Mouse (Mus musculus): ENCODE measurements around the gene Hexb. TPM values are rescaled to one million over a fixed set of nuclear protein-coding genes. Genes with fewer than 3 reads are reported as not detected.
A peak's percentile ranks its signal among the peaks of the same experiment; 100 is the strongest.

The Hexb gene
- polyA plus RNA-seq, 1 experiment from 2014 or later: 46.5 TPM

DNA sequence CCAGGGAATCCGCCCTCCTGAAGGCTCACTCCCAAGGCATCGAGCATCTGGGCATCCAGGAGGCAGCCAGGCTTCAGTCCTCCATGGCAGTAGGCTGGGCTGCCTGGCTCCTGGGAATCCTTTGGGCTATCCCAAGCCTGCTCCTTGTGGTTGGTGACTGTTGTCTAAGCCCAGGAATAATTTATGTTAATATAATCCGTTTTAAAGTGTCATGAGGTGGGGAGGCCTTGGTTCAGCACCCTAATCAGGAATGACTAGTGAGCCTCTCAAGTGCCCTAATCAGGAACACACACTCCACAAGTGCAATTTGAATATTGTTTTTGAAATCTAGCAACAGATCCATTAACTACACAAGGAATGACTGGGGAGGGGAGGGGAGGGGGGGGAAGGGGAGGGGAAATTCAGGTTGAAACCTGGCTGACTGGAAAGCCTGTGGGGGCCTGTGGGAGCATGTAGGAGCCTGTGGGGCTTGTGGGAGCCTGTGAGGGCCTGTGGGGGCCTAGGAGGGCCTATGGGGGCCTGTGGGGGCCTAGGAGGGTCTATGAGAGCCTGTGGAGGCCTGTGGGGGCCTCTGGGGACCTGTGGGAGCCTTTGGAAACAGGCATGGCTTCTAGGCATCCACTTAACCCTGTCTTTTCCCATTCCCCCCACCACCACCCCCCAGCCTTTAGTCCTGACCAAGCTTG lies 16.6 kb upstream of the Hexb start:
- Histone ChIP-seq H3K36me3 (ENCODE audit: control insufficient read depth, insufficient read depth) (no peaks in the 10 kb centered on the region), H3K4me3 (ENCODE audit: low read length) (no peak overlapping the region), H3K4me1 (ENCODE audit: control insufficient read depth, insufficient read depth, low read length) (no peaks in the 10 kb centered on the region), H3K27ac (ENCODE audit: low read length) (no peak overlapping the region), H3K27me3 (ENCODE audit: control insufficient read depth, insufficient read depth, low read length) (no peaks in the 10 kb centered on the region), H3K9ac (ENCODE audit: low read length) (no peak overlapping the region), H3K4me2 (ENCODE audit: low read depth, low read length) (no peak overlapping the region), H3K9me3 (replicated peaks; ENCODE audit: control insufficient read depth, low read length) (no peaks in the 10 kb centered on the region)
- WGBS: 66% methylated on average over 3 of the region's 3 CpGs
- ATAC-seq (replicated peaks; ENCODE audit: extremely low read depth, insufficient read depth, low FRiP score): no peak

DNA sequence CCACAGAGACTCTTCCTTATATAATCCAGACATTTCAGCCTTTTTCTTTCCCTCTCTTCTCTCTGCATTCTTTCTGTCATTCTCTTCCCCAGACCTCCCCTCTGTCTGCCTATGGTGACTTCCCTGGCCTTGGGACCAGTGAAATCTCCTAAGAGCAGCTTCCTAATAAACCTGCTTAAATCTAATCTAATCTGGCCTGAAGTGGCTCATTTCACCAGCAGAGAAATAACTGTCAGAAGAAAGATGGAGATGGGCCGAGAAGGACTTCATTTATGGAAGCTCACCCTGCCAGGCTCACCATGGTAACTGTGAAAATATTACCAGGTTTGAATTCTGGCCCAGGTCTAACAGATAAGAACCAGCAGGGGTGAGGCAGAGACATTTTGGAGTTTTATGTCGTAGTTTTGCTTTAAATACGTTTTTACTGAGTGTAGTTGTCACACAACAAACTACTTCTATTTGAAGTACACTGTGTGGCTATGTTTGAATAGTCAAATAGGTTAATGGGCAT lies 10.4 kb upstream of the Hexb start:
- H3K27me3 ChIP-seq (ENCODE audit: control insufficient read depth, insufficient read depth, low read length): no peaks in the 10 kb centered on the region
- H3K4me2 ChIP-seq (ENCODE audit: low read depth, low read length): no peak overlapping the region
- ATAC-seq (replicated peaks; ENCODE audit: extremely low read depth, insufficient read depth, low FRiP score): no peak
- WGBS: 37% methylated on average over 3 of the region's 3 CpGs
- H3K9me3 ChIP-seq (replicated peaks; ENCODE audit: control insufficient read depth, low read length): no peaks in the 10 kb centered on the region
- H3K4me1 ChIP-seq (ENCODE audit: control insufficient read depth, insufficient read depth, low read length): peaks cover 15% of the 10 kb centered on the region; the same call in 1 of the 2 replicates
- H3K36me3 ChIP-seq (ENCODE audit: control insufficient read depth, insufficient read depth): no peaks in the 10 kb centered on the region
- no peak overlapping the region for H3K4me3 ChIP-seq (ENCODE audit: low read length)
- H3K27ac ChIP-seq (ENCODE audit: low read length): peak overlapping the region; percentile 43; the same call in 1 of the 2 replicates
- no peak overlapping the region for H3K9ac ChIP-seq (ENCODE audit: low read length)

DNA sequence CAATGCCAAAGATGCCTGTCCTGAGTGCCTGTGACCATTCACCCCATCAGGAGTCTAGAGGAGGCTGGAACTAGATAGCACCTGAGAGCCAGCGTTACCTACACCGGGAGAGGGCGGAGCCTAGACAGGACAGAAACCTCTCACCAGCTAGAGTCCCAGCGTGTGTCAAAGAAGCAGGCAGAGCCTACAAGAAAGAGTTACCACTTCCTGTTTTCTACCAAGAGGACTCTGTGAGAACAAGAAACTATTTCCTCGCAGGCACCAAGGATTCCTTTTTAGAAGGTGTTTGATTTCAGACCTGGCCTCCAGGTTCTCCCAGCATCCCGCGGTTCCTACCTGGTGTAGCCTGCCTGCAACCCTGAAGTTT lies 9.9 kb upstream of the Hexb start:
- no peak for ATAC-seq (replicated peaks; ENCODE audit: extremely low read depth, insufficient read depth, low FRiP score)
- 51% methylated on average over 7 of the region's 7 CpGs for WGBS
- H3K27me3 ChIP-seq (ENCODE audit: control insufficient read depth, insufficient read depth, low read length): no peaks in the 10 kb centered on the region
- no peak overlapping the region for H3K4me3 ChIP-seq (ENCODE audit: low read length)
- H3K36me3 ChIP-seq (ENCODE audit: control insufficient read depth, insufficient read depth): no peaks in the 10 kb centered on the region
- H3K9me3 ChIP-seq (replicated peaks; ENCODE audit: control insufficient read depth, low read length): no peaks in the 10 kb centered on the region
- H3K4me1 ChIP-seq (ENCODE audit: control insufficient read depth, insufficient read depth, low read length): peaks cover 15% of the 10 kb centered on the region; the same call in 1 of the 2 replicates
- peak overlapping the region; percentile 43; the same call in 1 of the 2 replicates for H3K27ac ChIP-seq (ENCODE audit: low read length)
- no peak overlapping the region for H3K4me2 ChIP-seq (ENCODE audit: low read depth, low read length)
- no peak overlapping the region for H3K9ac ChIP-seq (ENCODE audit: low read length)

DNA sequence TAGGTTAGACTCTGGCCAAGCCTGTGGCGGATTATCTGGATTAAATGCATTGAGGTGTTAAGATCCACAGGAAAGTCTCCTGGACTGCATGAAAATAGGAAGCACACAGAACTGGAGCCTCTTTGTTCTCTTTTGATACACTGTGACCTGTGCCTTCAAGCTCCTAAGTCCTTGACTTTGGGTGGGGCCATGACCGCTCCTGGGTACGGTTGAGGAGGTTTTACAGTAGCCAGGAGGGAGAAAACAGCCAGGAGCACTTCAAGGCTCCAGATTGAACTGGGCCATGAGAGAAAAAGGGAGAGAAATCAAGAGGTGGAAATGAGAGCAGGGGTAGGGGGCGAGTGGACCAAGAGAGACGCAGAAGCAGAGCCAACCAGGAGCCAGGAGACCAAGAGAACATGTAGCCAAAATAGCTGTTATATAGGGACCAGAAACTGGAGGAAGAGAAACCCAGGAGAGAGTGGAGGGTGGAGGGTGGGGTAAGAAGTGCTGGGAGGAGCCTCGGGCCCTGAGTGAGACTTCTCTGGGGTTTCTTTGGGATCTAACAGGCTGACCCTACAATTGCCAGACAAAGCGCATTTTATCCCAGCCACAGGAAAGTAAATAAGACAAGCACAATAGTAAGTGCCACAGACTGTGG lies 9.4 kb upstream of the Hexb start:
- Histone ChIP-seq H3K4me2 (ENCODE audit: low read depth, low read length) (no peak overlapping the region), H3K27ac (ENCODE audit: low read length) (no peak overlapping the region), H3K9me3 (replicated peaks; ENCODE audit: control insufficient read depth, low read length) (no peaks in the 10 kb centered on the region), H3K27me3 (ENCODE audit: control insufficient read depth, insufficient read depth, low read length) (no peaks in the 10 kb centered on the region), H3K36me3 (ENCODE audit: control insufficient read depth, insufficient read depth) (no peaks in the 10 kb centered on the region), H3K9ac (ENCODE audit: low read length) (no peak overlapping the region), H3K4me1 (ENCODE audit: control insufficient read depth, insufficient read depth, low read length) (peaks cover 15% of the 10 kb centered on the region; the same call in 1 of the 2 replicates), H3K4me3 (ENCODE audit: low read length) (no peak overlapping the region)
- no peak for ATAC-seq (replicated peaks; ENCODE audit: extremely low read depth, insufficient read depth, low FRiP score)
- WGBS: 72% methylated on average over 7 of the region's 7 CpGs

DNA sequence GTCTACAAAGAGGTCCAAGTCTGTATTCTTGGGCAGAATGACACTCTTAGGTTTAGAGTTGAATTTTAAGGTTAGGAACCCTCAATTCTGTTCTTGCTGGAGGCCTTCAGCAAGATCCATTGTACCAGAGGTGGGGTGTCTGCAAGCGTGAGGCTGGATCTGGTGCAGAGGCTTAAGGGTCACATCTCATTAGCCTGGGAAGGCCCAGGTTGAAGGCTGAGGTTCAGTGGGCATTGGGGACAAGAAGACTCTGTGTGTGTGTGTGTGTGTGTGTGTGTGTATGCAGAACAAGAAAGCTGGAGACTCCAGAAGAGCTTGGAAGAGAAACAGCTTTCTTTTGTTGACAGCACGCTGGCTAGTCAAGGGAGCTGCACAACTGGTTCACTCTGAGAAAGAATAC lies 7.9 kb upstream of the Hexb start:
- no peak for ATAC-seq (replicated peaks; ENCODE audit: extremely low read depth, insufficient read depth, low FRiP score)
- WGBS: 87% methylated on average over 2 of the region's 2 CpGs
- H3K4me2 ChIP-seq (ENCODE audit: low read depth, low read length): no peak overlapping the region

DNA sequence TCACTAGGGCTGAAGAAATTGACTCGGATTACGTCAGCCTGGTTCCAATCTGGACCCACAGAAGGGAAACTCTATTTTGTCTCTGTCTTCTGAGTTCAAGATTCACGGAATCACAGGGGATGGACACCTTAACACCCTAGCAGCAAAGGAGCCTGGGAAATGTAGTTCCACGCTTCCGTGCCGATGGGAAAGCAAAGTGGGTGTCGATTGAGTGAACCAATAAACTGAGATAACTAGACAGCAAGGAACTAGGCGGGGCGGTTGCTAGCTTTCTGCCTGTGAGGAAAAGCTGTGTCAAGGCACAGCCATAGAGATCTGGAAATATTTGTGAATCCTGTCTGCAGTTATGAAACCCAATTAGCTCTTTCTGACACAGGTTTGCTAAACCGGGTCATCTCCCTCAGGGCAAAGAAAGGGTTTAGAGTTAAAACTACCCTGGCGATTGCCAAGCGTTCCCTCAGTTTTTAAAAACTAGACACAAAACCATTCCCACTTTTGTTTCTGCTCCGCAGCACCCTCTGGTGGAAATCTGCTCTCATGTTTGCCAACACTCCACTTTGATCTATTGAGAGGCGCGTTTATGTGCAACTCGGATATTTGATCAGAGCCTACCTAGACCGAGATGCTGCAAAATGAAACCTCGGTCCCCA lies 7.0 kb upstream of the Hexb start:
- H3K27ac ChIP-seq (ENCODE audit: low read length): peak overlapping the region; percentile 83
- WGBS: 6% methylated on average over 18 of the region's 18 CpGs
- no peaks in the 10 kb centered on the region for H3K9me3 ChIP-seq (replicated peaks; ENCODE audit: control insufficient read depth, low read length)
- ATAC-seq (replicated peaks; ENCODE audit: extremely low read depth, insufficient read depth, low FRiP score): peak; percentile 60
- peak overlapping the region; percentile 74 for H3K9ac ChIP-seq (ENCODE audit: low read length)
- no peaks in the 10 kb centered on the region for H3K27me3 ChIP-seq (ENCODE audit: control insufficient read depth, insufficient read depth, low read length)
- peak overlapping the region; percentile 84 for H3K4me2 ChIP-seq (ENCODE audit: low read depth, low read length)
- peak overlapping the region; percentile 60 for H3K4me3 ChIP-seq (ENCODE audit: low read length)
- H3K4me1 ChIP-seq (ENCODE audit: control insufficient read depth, insufficient read depth, low read length): peaks cover 15% of the 10 kb centered on the region; the same call in 1 of the 2 replicates
- no peaks in the 10 kb centered on the region for H3K36me3 ChIP-seq (ENCODE audit: control insufficient read depth, insufficient read depth)

More for the DNA sequence above, 7.9 kb upstream of the Hexb start:
- no peak overlapping the region for H3K27ac ChIP-seq (ENCODE audit: low read length)
- H3K36me3 ChIP-seq (ENCODE audit: control insufficient read depth, insufficient read depth): no peaks in the 10 kb centered on the region
- no peaks in the 10 kb centered on the region for H3K27me3 ChIP-seq (ENCODE audit: control insufficient read depth, insufficient read depth, low read length)
- peaks cover 15% of the 10 kb centered on the region; the same call in 1 of the 2 replicates for H3K4me1 ChIP-seq (ENCODE audit: control insufficient read depth, insufficient read depth, low read length)
- H3K4me3 ChIP-seq (ENCODE audit: low read length): no peak overlapping the region
- no peaks in the 10 kb centered on the region for H3K9me3 ChIP-seq (replicated peaks; ENCODE audit: control insufficient read depth, low read length)
- no peak overlapping the region for H3K9ac ChIP-seq (ENCODE audit: low read length)

DNA sequence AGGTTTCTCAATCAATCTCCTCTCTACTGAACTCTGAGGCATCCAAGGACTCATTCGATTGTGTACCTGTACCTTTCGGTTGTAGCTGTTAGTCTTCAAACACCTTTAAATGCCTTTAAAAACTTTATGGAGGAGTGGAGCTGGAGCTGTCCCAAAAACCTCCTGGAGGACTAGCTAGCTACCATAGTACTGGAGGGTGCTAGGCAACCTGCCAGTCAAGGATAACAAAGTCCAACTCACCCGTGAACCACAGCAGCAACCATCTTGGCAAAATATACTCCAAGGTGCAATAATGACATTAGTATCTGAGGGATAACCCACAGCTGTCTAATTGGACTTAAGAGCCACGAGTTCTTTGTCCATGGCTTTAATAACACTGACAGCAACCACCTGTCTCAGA lies 3.7 kb upstream of the Hexb start:
- no peaks in the 10 kb centered on the region for H3K9me3 ChIP-seq (replicated peaks; ENCODE audit: control insufficient read depth, low read length)
- H3K4me2 ChIP-seq (ENCODE audit: low read depth, low read length): no peak overlapping the region
- H3K9ac ChIP-seq (ENCODE audit: low read length): no peak overlapping the region
- H3K36me3 ChIP-seq (ENCODE audit: control insufficient read depth, insufficient read depth): no peaks in the 10 kb centered on the region
- WGBS: 65% methylated on average over 4 of the region's 4 CpGs
- peaks cover 9% of the 10 kb centered on the region; the same call in 1 of the 2 replicates for H3K4me1 ChIP-seq (ENCODE audit: control insufficient read depth, insufficient read depth, low read length)
- no peak overlapping the region for H3K4me3 ChIP-seq (ENCODE audit: low read length)
- no peak for ATAC-seq (replicated peaks; ENCODE audit: extremely low read depth, insufficient read depth, low FRiP score)
- no peak overlapping the region for H3K27ac ChIP-seq (ENCODE audit: low read length)
- H3K27me3 ChIP-seq (ENCODE audit: control insufficient read depth, insufficient read depth, low read length): no peaks in the 10 kb centered on the region

DNA sequence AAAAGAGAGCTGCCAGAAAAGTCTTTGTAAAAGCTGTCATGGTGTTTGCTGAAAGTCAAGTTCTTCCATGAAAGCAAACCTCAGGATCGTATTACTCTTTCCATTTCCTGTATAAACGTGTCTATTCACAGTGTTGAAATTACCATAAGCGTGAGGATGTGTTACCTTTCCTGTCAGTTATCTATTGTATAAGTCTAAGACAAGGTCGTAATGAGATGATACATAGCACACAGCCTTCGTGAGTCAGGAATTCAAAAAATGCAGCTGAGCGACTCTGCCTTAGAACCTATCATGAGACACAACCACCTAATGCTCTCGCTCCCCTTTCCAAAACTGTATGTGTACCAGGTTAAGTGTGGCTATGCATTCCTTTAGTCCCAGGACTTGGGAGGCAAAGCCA lies 2.9 kb upstream of the Hexb start:
- no peak overlapping the region for H3K9ac ChIP-seq (ENCODE audit: low read length)
- no peak overlapping the region for H3K4me3 ChIP-seq (ENCODE audit: low read length)
- H3K4me1 ChIP-seq (ENCODE audit: control insufficient read depth, insufficient read depth, low read length): peaks cover 9% of the 10 kb centered on the region; the same call in 1 of the 2 replicates
- WGBS: 35% methylated on average over 7 of the region's 7 CpGs
- no peak overlapping the region for H3K27ac ChIP-seq (ENCODE audit: low read length)
- H3K27me3 ChIP-seq (ENCODE audit: control insufficient read depth, insufficient read depth, low read length): no peaks in the 10 kb centered on the region
- H3K9me3 ChIP-seq (replicated peaks; ENCODE audit: control insufficient read depth, low read length): no peaks in the 10 kb centered on the region
- H3K36me3 ChIP-seq (ENCODE audit: control insufficient read depth, insufficient read depth): no peaks in the 10 kb centered on the region
- no peak for ATAC-seq (replicated peaks; ENCODE audit: extremely low read depth, insufficient read depth, low FRiP score)
- no peak overlapping the region for H3K4me2 ChIP-seq (ENCODE audit: low read depth, low read length)

DNA sequence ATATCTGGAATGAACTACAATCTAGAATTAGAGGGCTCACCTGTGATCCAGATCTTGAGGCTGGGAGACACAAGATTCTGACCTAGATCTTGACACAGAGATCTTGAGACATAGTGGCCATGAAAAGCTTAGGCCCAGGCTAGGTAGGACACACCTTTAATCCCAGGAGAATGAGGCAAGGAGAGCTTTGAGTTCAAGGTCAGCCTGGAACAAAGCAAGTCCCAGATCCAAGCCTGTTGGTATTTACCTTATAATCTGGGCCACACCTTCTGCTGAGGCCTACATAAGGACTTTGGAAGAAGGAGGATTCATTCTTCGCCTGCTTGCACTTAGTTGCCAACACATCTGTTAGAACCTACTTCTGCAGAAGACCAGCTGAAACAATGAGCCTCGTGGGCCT lies 966 bp upstream of the Hexb start:
- Histone ChIP-seq H3K4me1 (ENCODE audit: control insufficient read depth, insufficient read depth, low read length) (peaks cover 2% of the 10 kb centered on the region; the same call in 1 of the 2 replicates), H3K4me3 (ENCODE audit: low read length) (no peak overlapping the region), H3K9ac (ENCODE audit: low read length) (no peak overlapping the region), H3K36me3 (ENCODE audit: control insufficient read depth, insufficient read depth) (no peaks in the 10 kb centered on the region), H3K27ac (ENCODE audit: low read length) (no peak overlapping the region), H3K27me3 (ENCODE audit: control insufficient read depth, insufficient read depth, low read length) (no peaks in the 10 kb centered on the region), H3K4me2 (ENCODE audit: low read depth, low read length) (no peak overlapping the region), H3K9me3 (replicated peaks; ENCODE audit: control insufficient read depth, low read length) (no peaks in the 10 kb centered on the region)
- WGBS: 80% methylated on average over 2 of the region's 2 CpGs
- ATAC-seq (replicated peaks; ENCODE audit: extremely low read depth, insufficient read depth, low FRiP score): no peak
